ENCODE assay signal across 10 mouse cellular contexts in genomic region chr7:24887096-24887495, GRCm38 (mm10). TPM values are rescaled to one million over a fixed set of nuclear protein-coding genes. Genes with fewer than 3 reads are reported as not detected.
DNase-seq lines count a peak whose midpoint lies in the region; ATAC-seq and TF ChIP-seq lines count a peak whose summit lies in the region.
"Had no signal": no experiment of that assay in that cellular context is flagged by ENCODE, and none has a peak within 500 bp of the region (broad histone marks: within the 10 kb centered on the region; RNA-seq: fewer than 3 reads in every experiment).

No protein-coding gene starts in this region.

- H3K27me3 ChIP-seq in heart, embryonic 10.5 days (ENCODE audit: insufficient read depth, poor library complexity, severe bottlenecking) = no peaks in the 10 kb centered on the region
- no peaks in the 10 kb centered on the region for H3K27me3 ChIP-seq in heart, adult 2 months (ENCODE audit: control insufficient read depth, insufficient read depth, low read length)
- no peaks in the 10 kb centered on the region for H3K27me3 ChIP-seq in midbrain, embryonic 11.5 days (ENCODE audit: control insufficient read depth, insufficient read depth, low read length)
- H3K27me3 ChIP-seq in midbrain, embryonic 14.5 days (ENCODE audit: control insufficient read depth, insufficient read depth, low read length) = no peaks in the 10 kb centered on the region
- no peaks in the 10 kb centered on the region for H3K27me3 ChIP-seq in limb, embryonic 12.5 days
- no peaks in the 10 kb centered on the region for H3K27me3 ChIP-seq in stomach, postnatal 0 days (ENCODE audit: control insufficient read depth, insufficient read depth, low read length)

- peaks cover 57% of the 10 kb centered on the region for H3K36me3 ChIP-seq in heart, embryonic 10.5 days
- peaks cover 11% of the 10 kb centered on the region for H3K36me3 ChIP-seq in heart, adult 2 months (ENCODE audit: control insufficient read depth, insufficient read depth, low read length)
- H3K36me3 ChIP-seq in midbrain, embryonic 11.5 days (ENCODE audit: control insufficient read depth, insufficient read depth, low read length) = peaks cover 23% of the 10 kb centered on the region
- peaks cover 49% of the 10 kb centered on the region for H3K36me3 ChIP-seq in midbrain, embryonic 14.5 days (ENCODE audit: control insufficient read depth, insufficient read depth, low read length)
- H3K36me3 ChIP-seq in limb, embryonic 12.5 days = peaks cover 56% of the 10 kb centered on the region
- peaks cover 8% of the 10 kb centered on the region for H3K36me3 ChIP-seq in stomach, postnatal 0 days (ENCODE audit: control insufficient read depth, insufficient read depth, low read length)

- H3K9ac ChIP-seq in heart, adult 2 months (ENCODE audit: low read depth, low read length) = no peak overlapping the region
- H3K9ac ChIP-seq in midbrain, embryonic 11.5 days (ENCODE audit: low read length) = peak overlapping the region; percentile 10; the same call in 1 of the 2 replicates
- no peak overlapping the region; the same call in 1 of the 2 replicates for H3K9ac ChIP-seq in midbrain, embryonic 14.5 days (replicated peaks; ENCODE audit: low read length)
- H3K9ac ChIP-seq in limb, embryonic 12.5 days (replicated peaks) = peak overlapping the region; percentile 100
- H3K9ac ChIP-seq in stomach, postnatal 0 days (ENCODE audit: low read length) = peak overlapping the region; percentile 100; the same call in 1 of the 2 replicates

- H3K9me3 ChIP-seq in heart, embryonic 10.5 days = no peaks in the 10 kb centered on the region
- H3K9me3 ChIP-seq in midbrain, embryonic 11.5 days (ENCODE audit: control insufficient read depth, low read length) = no peaks in the 10 kb centered on the region
- H3K9me3 ChIP-seq in midbrain, embryonic 14.5 days (ENCODE audit: control insufficient read depth, low read length) = no peaks in the 10 kb centered on the region
- H3K9me3 ChIP-seq in limb, embryonic 12.5 days = no peaks in the 10 kb centered on the region
- no peaks in the 10 kb centered on the region for H3K9me3 ChIP-seq in stomach, postnatal 0 days (ENCODE audit: control insufficient read depth, low read length)

- no peak for TF ChIP-seq CTCF in heart, adult 2 months (IDR thresholded peaks at IDR 0.05)
- TF ChIP-seq CTCF in stomach, postnatal 0 days (IDR thresholded peaks at IDR 0.05; ENCODE audit: low read depth) = no peak

- intact Hi-C loops in heart, adult 2 months (cut with DNase I) = loop anchor here (5.0 to 10.0 kb wide), 3 partner anchors 190 to 570 kb away; partner anchors contain the start of genes Gsk3a and Zfp94

- no peak for TF ChIP-seq POLR2A in heart, adult 2 months (IDR thresholded peaks at IDR 0.05; ENCODE audit: insufficient read depth, low read depth, low read length)

- ATAC-seq in midbrain, embryonic 11.5 days (ENCODE audit: low FRiP score) = no peak
- ATAC-seq in midbrain, embryonic 14.5 days (ENCODE audit: low FRiP score, low TSS enrichment) = no peak
- ATAC-seq in limb, embryonic 12.5 days (ENCODE audit: insufficient number of reproducible peaks, insufficient read depth, low FRiP score, low TSS enrichment, low read depth) = no peak
- ATAC-seq in stomach, postnatal 0 days (ENCODE audit: low FRiP score, low TSS enrichment) = no peak

- H3K4me2 ChIP-seq in midbrain, embryonic 11.5 days = no peak overlapping the region; the same call in 1 of the 2 replicates
- H3K4me2 ChIP-seq in midbrain, embryonic 14.5 days (ENCODE audit: low read length) = no peak overlapping the region
- H3K4me2 ChIP-seq in limb, embryonic 12.5 days = peak overlapping the region; percentile 89
- no peak overlapping the region for H3K4me2 ChIP-seq in stomach, postnatal 0 days (replicated peaks; ENCODE audit: low read depth)

- H3K27ac ChIP-seq in heart, embryonic 10.5 days = no peak overlapping the region
- H3K27ac ChIP-seq in heart, adult 2 months = no peak overlapping the region
- H3K27ac ChIP-seq in midbrain, embryonic 11.5 days (ENCODE audit: low read depth, low read length) = no peak overlapping the region
- no peak overlapping the region for H3K27ac ChIP-seq in midbrain, embryonic 14.5 days (replicated peaks; ENCODE audit: low read depth, low read length)
- peak overlapping the region; percentile 53; the same call in 1 of the 2 replicates for H3K27ac ChIP-seq in limb, embryonic 12.5 days
- H3K27ac ChIP-seq in stomach, postnatal 0 days (replicated peaks) = no peak overlapping the region

- 82% methylated on average over 4 of the region's 4 CpGs for WGBS in heart, embryonic 10.5 days
- 59% methylated on average over 4 of the region's 4 CpGs for WGBS in heart, adult 2 months
- WGBS in midbrain, embryonic 11.5 days = 78% methylated on average over 4 of the region's 4 CpGs
- WGBS in midbrain, embryonic 14.5 days = 81% methylated on average over 4 of the region's 4 CpGs
- 71% methylated on average over 4 of the region's 4 CpGs for WGBS in limb, embryonic 12.5 days
- 51% methylated on average over 4 of the region's 4 CpGs for WGBS in stomach, postnatal 0 days

- H3K79me2 ChIP-seq in heart, adult 2 months (replicated peaks; ENCODE audit: control insufficient read depth, insufficient read depth, low read length) = peaks cover 5% of the 10 kb centered on the region

- no peak for DNase-seq in heart, embryonic 10.5 days (ENCODE audit: low spot score)
- no peak for DNase-seq in heart, adult 2 months
- DNase-seq in midbrain, embryonic 11.5 days (ENCODE audit: low spot score, missing footprints) = peak; percentile 81
- DNase-seq in midbrain, embryonic 14.5 days = no peak
- no peak for DNase-seq in stomach, postnatal 0 days (ENCODE audit: low spot score)
- no peak for DNase-seq in retina, postnatal 1 day
- DNase-seq in right cerebral cortex, adult 2 months (ENCODE audit: low spot score in 2 of 2) = no peak

- TF ChIP-seq EP300 in heart, adult 2 months (IDR thresholded peaks at IDR 0.05; ENCODE audit: insufficient read depth, low read depth, low read length) = no peak
- no peak for TF ChIP-seq EP300 in stomach, postnatal 0 days (optimal IDR thresholded peaks at IDR 0.05)

- 0 out of 2 replicates have a peak overlapping the region, but pooled peaks have one; percentile 91 for H3K4me3 ChIP-seq in heart, embryonic 10.5 days
- H3K4me3 ChIP-seq in heart, adult 2 months = no peak overlapping the region
- no peak overlapping the region for H3K4me3 ChIP-seq in midbrain, embryonic 11.5 days (ENCODE audit: low read depth, low read length)
- H3K4me3 ChIP-seq in midbrain, embryonic 14.5 days (replicated peaks; ENCODE audit: low read depth, low read length) = no peak overlapping the region
- H3K4me3 ChIP-seq in limb, embryonic 12.5 days (replicated peaks) = no peak overlapping the region; the same call in 1 of the 2 replicates
- no peak overlapping the region for H3K4me3 ChIP-seq in stomach, postnatal 0 days (ENCODE audit: low read depth, low read length)

- peaks cover 22% of the 10 kb centered on the region for H3K4me1 ChIP-seq in heart, embryonic 10.5 days
- peaks cover 4% of the 10 kb centered on the region for H3K4me1 ChIP-seq in heart, adult 2 months (ENCODE audit: control insufficient read depth, insufficient read depth, low read length)
- peaks cover 21% of the 10 kb centered on the region for H3K4me1 ChIP-seq in midbrain, embryonic 11.5 days (ENCODE audit: control insufficient read depth, insufficient read depth, low read length)
- peaks cover 13% of the 10 kb centered on the region for H3K4me1 ChIP-seq in midbrain, embryonic 14.5 days (ENCODE audit: control insufficient read depth, insufficient read depth, low read length)
- H3K4me1 ChIP-seq in limb, embryonic 12.5 days (replicated peaks) = peaks cover 29% of the 10 kb centered on the region
- peaks cover 9% of the 10 kb centered on the region; the same call in 1 of the 2 replicates for H3K4me1 ChIP-seq in stomach, postnatal 0 days (replicated peaks; ENCODE audit: control insufficient read depth, insufficient read depth)

RNA-seq across cellular contexts. Expression of gene Rps19, which starts 2.9 kb away (rescaled TPM):
- polyA plus RNA-seq in heart, embryonic 10.5 days (2016; fragmentation: Nextera tagmentation; extraction: Ambion mirVana) = 1,532 and 1,854 TPM in 2 replicates
- 100 to 1,000 TPM; 505 to 584 TPM for total RNA-seq in heart, adult 2 months (2021)
- 243 and 256 TPM in 2 replicates for polyA plus RNA-seq in heart, adult 2 months (2012; rRNA removed)
- 1,753 and 1,929 TPM in 2 replicates for polyA plus RNA-seq in midbrain, embryonic 11.5 days (2014; fragmentation: Nextera tagmentation; extraction: Ambion mirVana)
- polyA plus RNA-seq in midbrain, embryonic 14.5 days (2014; fragmentation: Nextera tagmentation; extraction: Ambion mirVana) = 1,428 and 1,598 TPM in 2 replicates
- polyA plus RNA-seq in limb, embryonic 12.5 days (2016; fragmentation: Nextera tagmentation; extraction: Ambion mirVana) = 2,324 and 2,343 TPM in 2 replicates
- 2,060 and 2,085 TPM in 2 replicates for polyA plus RNA-seq in stomach, postnatal 0 days (2015; fragmentation: Nextera tagmentation; extraction: Ambion mirVana)

RNA-seq across cellular contexts. Expression of gene Cd79a, which starts 10.1 kb away (rescaled TPM):
- 0.26 and 0.40 TPM in 2 replicates for polyA plus RNA-seq in heart, embryonic 10.5 days (2016; fragmentation: Nextera tagmentation; extraction: Ambion mirVana)
- total RNA-seq in heart, adult 2 months (2021) = 1 to 10 TPM; 1.1 to 1.7 TPM
- 5.1 and 15.6 TPM in 2 replicates for polyA plus RNA-seq in heart, adult 2 months (2012; rRNA removed)
- 0.12 and 0.14 TPM in 2 replicates for polyA plus RNA-seq in midbrain, embryonic 11.5 days (2014; fragmentation: Nextera tagmentation; extraction: Ambion mirVana)
- 0.28 TPM in 1 of 2 replicates, not detected in the other for polyA plus RNA-seq in midbrain, embryonic 14.5 days (2014; fragmentation: Nextera tagmentation; extraction: Ambion mirVana)
- 0.51 and 0.86 TPM in 2 replicates for polyA plus RNA-seq in limb, embryonic 12.5 days (2016; fragmentation: Nextera tagmentation; extraction: Ambion mirVana)
- polyA plus RNA-seq in stomach, postnatal 0 days (2015; fragmentation: Nextera tagmentation; extraction: Ambion mirVana) = 0.25 and 0.44 TPM in 2 replicates
- total RNA-seq: layer of hippocampus, postnatal 10 days had no signal

RNA-seq across cellular contexts. Expression of gene Arhgef1, which starts 15.6 kb away (rescaled TPM):
- 83.4 and 87.5 TPM in 2 replicates for polyA plus RNA-seq in heart, embryonic 10.5 days (2016; fragmentation: Nextera tagmentation; extraction: Ambion mirVana)
- 10 to 100 TPM; 43.0 to 43.2 TPM for total RNA-seq in heart, adult 2 months (2021)
- polyA plus RNA-seq in heart, adult 2 months (2012; rRNA removed) = 92.8 and 105 TPM in 2 replicates
- 37.7 and 38.1 TPM in 2 replicates for polyA plus RNA-seq in midbrain, embryonic 11.5 days (2014; fragmentation: Nextera tagmentation; extraction: Ambion mirVana)
- polyA plus RNA-seq in midbrain, embryonic 14.5 days (2014; fragmentation: Nextera tagmentation; extraction: Ambion mirVana) = 44.7 and 51.0 TPM in 2 replicates
- polyA plus RNA-seq in limb, embryonic 12.5 days (2016; fragmentation: Nextera tagmentation; extraction: Ambion mirVana) = 119 and 126 TPM in 2 replicates
- 45.2 and 49.9 TPM in 2 replicates for polyA plus RNA-seq in stomach, postnatal 0 days (2015; fragmentation: Nextera tagmentation; extraction: Ambion mirVana)

RNA-seq across cellular contexts. Expression of gene Dmrtc2, which starts 17.2 kb away (rescaled TPM):
- not detected in 2 replicates for polyA plus RNA-seq in heart, embryonic 10.5 days (2016; fragmentation: Nextera tagmentation; extraction: Ambion mirVana)
- not detected for total RNA-seq in heart, adult 2 months (2021)
- polyA plus RNA-seq in heart, adult 2 months (2012; rRNA removed) = not detected in 2 replicates
- polyA plus RNA-seq in midbrain, embryonic 11.5 days (2014; fragmentation: Nextera tagmentation; extraction: Ambion mirVana) = not detected in 2 replicates
- polyA plus RNA-seq in midbrain, embryonic 14.5 days (2014; fragmentation: Nextera tagmentation; extraction: Ambion mirVana) = not detected in 2 replicates
- not detected in 2 replicates for polyA plus RNA-seq in limb, embryonic 12.5 days (2016; fragmentation: Nextera tagmentation; extraction: Ambion mirVana)
- polyA plus RNA-seq in stomach, postnatal 0 days (2015; fragmentation: Nextera tagmentation; extraction: Ambion mirVana) = not detected in 2 replicates
- total RNA-seq: neutrophil, adult 5-6 weeks had no signal

RNA-seq across cellular contexts. Expression of gene Lypd4, which starts 17.4 kb away (rescaled TPM):
- polyA plus RNA-seq in heart, embryonic 10.5 days (2016; fragmentation: Nextera tagmentation; extraction: Ambion mirVana) = not detected in 2 replicates
- not detected for total RNA-seq in heart, adult 2 months (2021)
- polyA plus RNA-seq in heart, adult 2 months (2012; rRNA removed) = 0.12 and 0.53 TPM in 2 replicates
- polyA plus RNA-seq in midbrain, embryonic 11.5 days (2014; fragmentation: Nextera tagmentation; extraction: Ambion mirVana) = not detected in 2 replicates
- not detected in 2 replicates for polyA plus RNA-seq in midbrain, embryonic 14.5 days (2014; fragmentation: Nextera tagmentation; extraction: Ambion mirVana)
- not detected in 2 replicates for polyA plus RNA-seq in limb, embryonic 12.5 days (2016; fragmentation: Nextera tagmentation; extraction: Ambion mirVana)
- not detected in 2 replicates for polyA plus RNA-seq in stomach, postnatal 0 days (2015; fragmentation: Nextera tagmentation; extraction: Ambion mirVana)
- total RNA-seq: layer of hippocampus, postnatal 10 days; neutrophil, adult 5-6 weeks had no signal

Comparison
In these comparisons a context has a peak if more than half of its experiments do, and no peak if none do; other contexts are left out.
1. H3K9ac ChIP-seq: peak in midbrain, embryonic 11.5 days (single experiment), limb, embryonic 12.5 days (single experiment) and stomach, postnatal 0 days (single experiment); none in heart, adult 2 months (single experiment) and midbrain, embryonic 14.5 days (single experiment).